Mouse (Mus musculus) embryo, embryonic 11 days (tissue): ENCODE measurements around the gene Gng5.

Experiments
- DNase-seq: peaks from one replicate; pipeline ENCODE4 v3.0.0-alpha.2; 2015

The Gng5 gene

GRCm38 (mm10) chr3:146499431-146500002 lies at the start of gene Gng5, which contains the start of gene Spata1:
Gng5 (plus strand) TSS chr3:146499807.
Spata1 (minus strand) TSS chr3:146499753.
- DNase-seq = peak; percentile 94

DNA sequence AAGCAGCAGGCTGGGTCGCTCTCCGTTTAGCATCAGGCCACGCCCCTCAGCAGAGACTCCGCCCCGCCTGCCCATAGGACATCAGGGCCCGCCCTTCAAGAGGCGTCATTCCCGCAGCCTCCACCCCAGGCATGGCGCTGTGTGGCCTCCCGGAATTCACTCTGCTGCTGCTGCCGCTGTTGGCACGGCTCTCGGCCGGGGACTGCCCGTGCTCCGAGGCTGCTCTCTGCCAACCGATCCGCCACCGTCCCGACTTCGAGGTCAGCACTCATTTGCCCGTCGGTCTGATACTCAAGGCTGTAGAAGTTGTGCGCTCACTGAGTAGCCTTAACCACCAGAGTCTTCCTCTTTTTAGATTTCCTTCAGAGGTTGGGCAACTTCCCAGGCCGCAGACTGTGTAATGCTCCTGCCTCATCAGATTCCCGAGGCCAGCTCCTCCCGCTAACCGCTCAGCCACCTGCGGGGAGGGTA lies 49.2 kb upstream of the Gng5 start:
- DNase-seq = peak; percentile 97

DNA sequence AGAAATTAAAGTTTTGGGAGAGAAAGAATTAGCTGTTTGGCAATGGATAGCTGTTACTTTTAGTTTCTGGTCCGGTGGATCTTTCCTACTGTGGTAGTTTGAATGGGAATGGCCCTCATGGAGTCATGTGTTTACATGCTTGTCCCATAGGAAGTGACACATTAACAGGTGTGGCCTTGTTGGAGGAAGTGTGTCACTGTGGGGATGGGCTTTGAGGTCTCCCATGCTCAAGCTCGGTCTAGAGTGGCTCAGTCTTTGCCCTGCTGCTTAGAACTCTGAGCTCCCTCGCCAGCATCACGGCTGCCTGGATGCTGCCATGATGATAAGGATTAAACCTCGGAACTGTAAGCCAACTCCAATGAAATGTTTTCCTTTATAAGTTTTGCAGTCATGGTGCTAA lies 48.2 kb upstream of the Gng5 start:
- DNase-seq = no peak

DNA sequence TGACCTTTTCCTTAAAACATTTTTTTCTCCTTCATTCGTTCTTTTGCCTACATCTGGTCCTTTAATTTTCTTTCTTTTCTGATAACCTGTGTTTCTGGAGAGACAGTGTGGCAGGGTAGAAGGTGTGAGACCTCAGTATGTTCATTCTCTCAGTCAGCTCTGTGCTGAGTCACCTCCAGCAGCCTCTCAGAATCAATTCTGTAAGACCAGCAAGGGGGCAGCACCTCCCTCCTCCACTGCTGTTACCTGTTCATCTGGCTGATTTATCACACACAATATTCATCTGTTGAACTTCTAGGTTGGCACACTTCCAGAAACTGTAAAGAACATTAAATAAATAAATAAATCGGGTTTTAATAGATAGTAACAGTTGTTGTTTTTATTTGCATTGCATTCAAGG lies 36.7 kb upstream of the Gng5 start:
- no peak for DNase-seq

DNA sequence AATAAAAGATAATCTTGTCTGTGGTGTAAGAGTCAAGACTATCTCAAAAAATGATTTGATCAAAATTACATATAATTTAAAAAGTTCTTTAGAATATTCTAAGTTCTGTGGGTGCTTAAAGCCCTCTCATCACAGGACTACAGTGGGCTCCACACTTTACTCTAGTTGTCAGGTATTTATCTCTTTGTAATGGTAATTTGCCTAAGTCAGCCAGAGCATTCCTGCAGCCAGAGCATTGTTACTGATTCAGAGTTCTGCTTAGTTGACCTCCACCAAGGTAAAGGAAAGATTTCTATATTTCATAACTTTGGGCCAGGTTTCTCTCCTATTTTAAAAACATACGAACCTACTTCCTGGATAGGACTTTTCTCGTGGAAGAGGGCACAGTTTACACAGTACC lies 30.4 kb upstream of the Gng5 start:
- no peak for DNase-seq

- DNase-seq = no peak
These were observed 26.9 kb upstream of the Gng5 start for GRCm38 (mm10) chr3:146472657-146473056.

DNA sequence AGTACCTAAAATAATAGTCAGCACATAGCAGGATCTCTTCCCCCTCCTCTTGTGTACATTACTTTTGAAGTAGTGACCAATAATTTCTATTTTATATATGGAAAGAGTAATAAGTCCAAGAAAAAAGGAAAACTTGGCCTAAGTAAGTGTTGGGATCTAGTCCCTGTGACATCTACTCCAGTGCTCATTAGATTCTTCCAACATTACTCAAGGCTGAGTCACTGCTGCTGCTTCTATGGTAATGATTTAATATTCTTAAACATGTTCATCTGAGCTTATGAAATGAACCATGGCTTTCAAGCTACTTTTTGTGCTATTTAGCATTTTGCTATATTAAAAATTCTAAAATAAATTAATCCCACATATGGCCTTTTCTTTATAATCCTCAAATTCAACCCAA lies 25.9 kb upstream of the Gng5 start:
- DNase-seq = no peak

DNA sequence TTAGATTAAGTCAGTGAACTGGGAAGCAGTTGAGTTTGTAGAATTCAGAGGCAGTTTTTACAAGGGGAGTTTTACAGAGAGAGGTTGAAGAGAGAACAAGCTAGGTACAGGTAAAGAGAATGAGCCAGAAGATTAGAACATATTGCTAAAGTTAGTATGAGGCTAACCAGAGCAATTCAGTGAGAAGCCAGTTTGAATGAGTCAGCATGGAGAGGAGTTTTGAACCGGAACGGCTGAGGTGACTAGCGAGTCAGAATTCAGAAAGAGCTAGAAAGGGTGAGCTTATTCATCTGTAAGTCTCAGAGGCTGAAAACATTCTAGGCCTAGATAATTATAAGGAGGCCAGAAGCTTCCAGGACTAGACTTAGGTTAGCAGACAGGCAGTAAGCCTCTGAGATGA lies 25.2 kb upstream of the Gng5 start:
- DNase-seq = no peak

DNA sequence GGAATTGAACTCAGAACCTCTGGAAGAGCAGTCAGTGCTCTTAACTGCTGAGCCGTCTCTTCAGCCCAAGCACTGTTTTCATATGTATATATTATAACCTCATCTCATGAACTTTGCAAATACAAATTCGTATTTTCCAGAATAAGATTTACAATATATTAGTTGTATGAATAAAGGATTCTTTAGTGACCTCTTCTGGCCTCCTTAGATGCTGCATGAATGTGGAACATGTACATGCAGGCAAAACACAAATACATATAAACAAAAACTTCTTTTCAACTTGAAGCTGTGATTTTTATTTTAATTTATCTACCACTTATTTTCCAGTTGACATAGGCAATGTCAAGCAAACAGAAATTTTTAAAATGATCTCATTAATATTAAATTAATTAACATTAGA lies 17.6 kb upstream of the Gng5 start:
- no peak for DNase-seq

DNA sequence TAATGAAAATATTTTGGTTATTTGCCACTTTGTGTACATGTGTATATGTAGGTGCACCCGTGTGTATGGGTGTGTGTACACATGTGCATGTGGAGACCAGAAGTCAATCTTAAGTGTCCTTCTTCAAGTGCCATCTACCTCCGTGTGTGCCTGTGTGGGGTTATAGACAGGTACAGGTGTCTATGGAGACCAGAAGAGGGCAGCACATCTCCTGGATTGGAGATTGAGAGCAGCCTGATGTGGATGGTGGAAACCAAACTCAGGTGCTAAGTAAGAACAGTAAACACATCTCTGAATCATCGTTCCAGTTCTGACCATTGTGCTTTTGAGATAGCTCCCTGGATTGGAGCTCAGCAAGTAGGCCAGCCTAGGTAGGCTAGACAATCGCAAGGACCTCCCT lies 13.1 kb upstream of the Gng5 start:
- no peak for DNase-seq

- no peak for DNase-seq
These were observed 4.7 kb upstream of the Gng5 start for GRCm38 (mm10) chr3:146494941-146495340.

GRCm38 (mm10) chr3:146498989-146499388 lies 618 bp upstream of the Gng5 start:
- DNase-seq = no peak

- DNase-seq = peak; percentile 81
These were observed 599 bp downstream of the Gng5 start for GRCm38 (mm10) chr3:146500003-146500809.

- DNase-seq = peak; percentile 2
These were observed 1.2 kb downstream of the Gng5 start for GRCm38 (mm10) chr3:146500810-146501201.

DNA sequence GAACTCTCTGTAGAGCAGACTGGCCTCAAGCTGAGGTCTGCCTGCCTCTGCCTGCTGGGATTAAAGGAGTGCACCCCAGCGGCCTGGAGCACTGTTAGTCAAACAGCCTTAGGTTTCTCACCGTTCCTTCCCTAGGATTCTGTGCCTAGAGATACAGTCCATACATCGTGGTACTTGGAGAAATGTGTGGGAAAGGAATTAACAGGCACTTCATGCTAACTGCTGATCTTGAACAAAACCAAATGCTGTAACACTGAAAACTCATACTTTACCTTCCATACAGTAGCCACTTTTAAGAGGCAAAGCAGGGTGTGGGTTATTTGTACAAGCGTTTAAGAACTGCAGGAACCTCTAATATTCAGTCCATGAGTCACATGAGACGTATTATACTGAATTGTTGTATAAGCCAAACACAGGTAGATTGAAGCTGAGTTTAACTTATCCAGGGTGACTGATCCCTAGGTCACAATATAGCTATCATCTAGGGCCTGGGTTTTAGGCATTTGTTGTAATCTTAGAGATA lies 2.1 kb downstream of the Gng5 start:
- DNase-seq = no peak

GRCm38 (mm10) chr3:146506711-146507110 lies 7.1 kb downstream of the Gng5 start:
- DNase-seq = no peak

DNA sequence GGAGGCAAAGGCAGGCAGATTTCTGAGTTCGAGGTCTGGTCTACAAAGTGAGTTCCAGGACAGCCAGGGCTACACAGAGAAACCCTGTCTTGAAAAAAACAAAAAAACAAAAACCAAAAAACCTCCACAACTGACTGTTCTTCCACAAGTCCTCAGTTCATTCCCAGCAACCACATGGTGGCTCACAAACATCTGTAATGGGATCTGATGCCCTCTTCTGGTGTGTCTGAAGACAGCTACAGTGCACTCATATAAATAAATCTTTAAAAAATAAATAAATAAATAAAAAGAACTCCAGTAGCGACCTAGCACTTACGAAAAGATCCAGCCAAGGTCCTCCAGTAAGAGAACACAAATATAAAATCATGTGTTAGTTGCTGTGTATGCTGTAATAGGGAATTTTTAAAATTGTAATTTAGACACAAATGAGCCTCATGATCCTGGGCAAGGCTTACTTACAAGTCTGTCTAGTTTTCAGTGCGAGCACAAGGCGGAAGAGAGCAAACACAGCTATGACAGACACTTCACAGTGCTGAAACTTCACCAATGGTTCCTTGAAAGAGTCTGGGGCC lies 20.7 kb downstream of the Gng5 start:
- no peak for DNase-seq

GRCm38 (mm10) chr3:146520798-146521651 lies 21.4 kb downstream of the Gng5 start, which contains the start of gene Rpf1:
Rpf1 (minus strand) TSS chr3:146521429.
- DNase-seq = peak; percentile 95

DNA sequence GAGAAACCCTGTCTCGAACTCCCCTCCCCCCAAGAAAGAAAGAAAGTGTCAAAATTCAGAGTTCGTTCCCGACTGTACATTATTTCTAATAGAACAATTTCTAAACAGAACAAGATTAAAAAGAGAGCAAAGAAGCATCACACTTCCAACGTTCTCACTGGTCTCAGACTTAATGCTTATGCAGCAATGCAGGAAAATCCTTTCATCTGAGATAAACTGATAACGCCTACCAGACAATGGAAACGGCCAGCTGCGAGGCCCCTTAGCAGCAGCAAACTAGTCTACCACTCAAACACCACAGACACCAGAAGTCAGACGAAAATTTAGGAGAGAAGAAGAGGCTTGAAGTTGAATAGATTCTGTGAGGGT lies 22.0 kb downstream of the Gng5 start:
- DNase-seq = no peak

DNA sequence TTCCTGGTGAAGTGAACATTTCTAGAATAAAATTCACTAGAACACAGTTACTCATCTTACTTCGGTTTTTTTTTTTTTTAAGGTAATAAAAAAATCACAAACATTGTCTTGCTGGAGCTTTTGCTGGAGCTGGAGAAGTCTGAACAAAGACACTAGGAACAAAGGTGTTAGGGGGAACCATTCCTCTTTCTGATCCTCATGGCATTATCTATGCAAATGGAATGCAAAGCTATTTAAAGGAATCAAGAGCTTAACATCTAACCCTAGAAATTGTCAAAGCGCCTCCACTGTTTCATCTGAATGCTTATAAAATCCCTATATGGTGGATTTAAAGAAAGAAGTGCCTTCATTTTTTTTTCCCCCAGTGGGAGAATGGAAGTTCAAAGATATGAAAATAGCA lies 28.7 kb downstream of the Gng5 start:
- DNase-seq = no peak

- DNase-seq = no peak
These were observed 35.4 kb downstream of the Gng5 start for GRCm38 (mm10) chr3:146534986-146535385.

- DNase-seq = no peak
These were observed 41.1 kb downstream of the Gng5 start for GRCm38 (mm10) chr3:146540521-146541273.
